9 mouse cellular contexts compared by ENCODE assay signal in genomic region chr9:80293056-80293584, GRCm38 (mm10).
DNase-seq lines count a peak whose midpoint lies in the region; ATAC-seq and TF ChIP-seq lines count a peak whose summit lies in the region.
"Had no signal": no experiment of that assay in that cellular context is flagged by ENCODE, and none has a peak within 500 bp of the region (broad histone marks: within the 10 kb centered on the region; RNA-seq: fewer than 3 reads in every experiment).

No protein-coding gene starts in this region.

- 55% methylated on average over 2 of the region's 2 CpGs for WGBS in forebrain, embryonic 11.5 days
- 65% methylated on average over 2 of the region's 2 CpGs for WGBS in forebrain, embryonic 10.5 days
- WGBS in midbrain, embryonic 11.5 days = 66% methylated on average over 2 of the region's 2 CpGs
- 59% methylated on average over 2 of the region's 2 CpGs for WGBS in midbrain, embryonic 10.5 days
- 49% methylated on average over 2 of the region's 2 CpGs for WGBS in forebrain, postnatal 0 days

- H3K27ac ChIP-seq in forebrain, embryonic 11.5 days (ENCODE audit: low read depth, low read length) = no peak overlapping the region
- H3K27ac ChIP-seq in forebrain, embryonic 10.5 days = no peak overlapping the region
- no peak overlapping the region for H3K27ac ChIP-seq in midbrain, embryonic 11.5 days (ENCODE audit: low read depth, low read length)
- no peak overlapping the region for H3K27ac ChIP-seq in midbrain, embryonic 10.5 days (replicated peaks)
- no peak overlapping the region for H3K27ac ChIP-seq in forebrain, postnatal 0 days (ENCODE audit: low read depth, low read length)

- DNase-seq in forebrain, embryonic 11.5 days (ENCODE audit: low spot score) = no peak
- DNase-seq in forebrain, embryonic 10.5 days (ENCODE audit: extremely low spot score, low spot score) = no peak
- DNase-seq in midbrain, embryonic 11.5 days (ENCODE audit: low spot score, missing footprints) = peak; percentile 86
- no peak for DNase-seq in midbrain, embryonic 10.5 days (ENCODE audit: low spot score)
- peak; percentile 70 for DNase-seq in forebrain, postnatal 0 days
- DNase-seq in splenic B cell, adult 2 months (ENCODE audit: low read depth, low spot score) = peak; percentile 56
- no peak for DNase-seq in layer of hippocampus, adult 11-12 months (ENCODE audit: low spot score)
- no peak for DNase-seq in heart, adult 9 months (ENCODE audit: low spot score in 2 of 2)

- no peak overlapping the region for H3K4me3 ChIP-seq in forebrain, embryonic 11.5 days (ENCODE audit: low read depth, low read length)
- no peak overlapping the region for H3K4me3 ChIP-seq in forebrain, embryonic 10.5 days
- no peak overlapping the region for H3K4me3 ChIP-seq in midbrain, embryonic 11.5 days (ENCODE audit: low read depth, low read length)
- H3K4me3 ChIP-seq in midbrain, embryonic 10.5 days = no peak overlapping the region
- H3K4me3 ChIP-seq in forebrain, postnatal 0 days (ENCODE audit: low read depth, low read length) = no peak overlapping the region
- H3K4me3 ChIP-seq: erythroblast, embryonic 14.5 days had no signal

- H3K36me3 ChIP-seq in forebrain, embryonic 11.5 days (ENCODE audit: control insufficient read depth, insufficient read depth, low read length) = no peaks in the 10 kb centered on the region
- no peaks in the 10 kb centered on the region for H3K36me3 ChIP-seq in forebrain, embryonic 10.5 days (replicated peaks)
- no peaks in the 10 kb centered on the region for H3K36me3 ChIP-seq in midbrain, embryonic 11.5 days (ENCODE audit: control insufficient read depth, insufficient read depth, low read length)
- no peaks in the 10 kb centered on the region for H3K36me3 ChIP-seq in midbrain, embryonic 10.5 days
- H3K36me3 ChIP-seq in forebrain, postnatal 0 days (ENCODE audit: insufficient read depth) = no peaks in the 10 kb centered on the region
- H3K36me3 ChIP-seq in splenic B cell, adult 2 months (ENCODE audit: control insufficient read depth, insufficient read depth, low read length, poor library complexity, severe bottlenecking) = no peaks in the 10 kb centered on the region

- peak; percentile 76 for TF ChIP-seq CTCF in forebrain, postnatal 0 days (IDR thresholded peaks at IDR 0.05; ENCODE audit: low read depth)

- H3K4me1 ChIP-seq in forebrain, embryonic 11.5 days (replicated peaks; ENCODE audit: control insufficient read depth, insufficient read depth, low read length) = no peaks in the 10 kb centered on the region
- no peaks in the 10 kb centered on the region for H3K4me1 ChIP-seq in forebrain, embryonic 10.5 days
- no peaks in the 10 kb centered on the region for H3K4me1 ChIP-seq in midbrain, embryonic 11.5 days (ENCODE audit: control insufficient read depth, insufficient read depth, low read length)
- no peaks in the 10 kb centered on the region for H3K4me1 ChIP-seq in midbrain, embryonic 10.5 days
- H3K4me1 ChIP-seq in forebrain, postnatal 0 days (ENCODE audit: insufficient read depth) = no peaks in the 10 kb centered on the region

- H3K9me3 ChIP-seq in forebrain, embryonic 11.5 days (ENCODE audit: control insufficient read depth, low read length) = no peaks in the 10 kb centered on the region
- peaks cover 5% of the 10 kb centered on the region; the same call in 1 of the 2 replicates for H3K9me3 ChIP-seq in forebrain, embryonic 10.5 days
- no peaks in the 10 kb centered on the region for H3K9me3 ChIP-seq in midbrain, embryonic 11.5 days (ENCODE audit: control insufficient read depth, low read length)
- peaks cover 5% of the 10 kb centered on the region; the same call in 1 of the 2 replicates for H3K9me3 ChIP-seq in midbrain, embryonic 10.5 days (replicated peaks)
- H3K9me3 ChIP-seq in forebrain, postnatal 0 days (ENCODE audit: low read length) = no peaks in the 10 kb centered on the region

- no peaks in the 10 kb centered on the region for H3K27me3 ChIP-seq in forebrain, embryonic 11.5 days (ENCODE audit: control insufficient read depth, insufficient read depth, low read length)
- no peaks in the 10 kb centered on the region for H3K27me3 ChIP-seq in forebrain, embryonic 10.5 days (ENCODE audit: poor library complexity, severe bottlenecking)
- H3K27me3 ChIP-seq in midbrain, embryonic 11.5 days (ENCODE audit: control insufficient read depth, insufficient read depth, low read length) = no peaks in the 10 kb centered on the region
- no peaks in the 10 kb centered on the region for H3K27me3 ChIP-seq in midbrain, embryonic 10.5 days (ENCODE audit: low read depth, poor library complexity, severe bottlenecking)
- H3K27me3 ChIP-seq in forebrain, postnatal 0 days (ENCODE audit: insufficient read depth, low read length) = no peaks in the 10 kb centered on the region
- H3K27me3 ChIP-seq in splenic B cell, adult 2 months (ENCODE audit: control insufficient read depth, insufficient read depth, low read length, poor library complexity, severe bottlenecking) = no peaks in the 10 kb centered on the region

- H3K4me2 ChIP-seq in forebrain, embryonic 11.5 days (ENCODE audit: low read depth, low read length, severe bottlenecking) = no peak overlapping the region
- no peak overlapping the region for H3K4me2 ChIP-seq in midbrain, embryonic 11.5 days
- H3K4me2 ChIP-seq in forebrain, postnatal 0 days (ENCODE audit: low read depth) = no peak overlapping the region

- H3K9ac ChIP-seq in forebrain, embryonic 11.5 days (ENCODE audit: low read length) = no peak overlapping the region
- no peak overlapping the region for H3K9ac ChIP-seq in midbrain, embryonic 11.5 days (ENCODE audit: low read length)
- no peak overlapping the region for H3K9ac ChIP-seq in forebrain, postnatal 0 days

- ATAC-seq in forebrain, embryonic 11.5 days (replicated peaks; ENCODE audit: low FRiP score) = peak; percentile 53; the same call in 1 of the 2 replicates
- peak; percentile 50; the same call in 1 of the 2 replicates for ATAC-seq in midbrain, embryonic 11.5 days (ENCODE audit: low FRiP score)
- ATAC-seq in forebrain, postnatal 0 days = peak; percentile 62

Comparison
In these comparisons a context has a peak if more than half of its experiments do, and no peak if none do; other contexts are left out.
1. DNase-seq: peak in midbrain, embryonic 11.5 days (single experiment), forebrain, postnatal 0 days (single experiment) and splenic B cell, adult 2 months (single experiment); none in forebrain, embryonic 11.5 days (single experiment), forebrain, embryonic 10.5 days (single experiment), midbrain, embryonic 10.5 days (single experiment), layer of hippocampus, adult 11-12 months (single experiment) and heart, adult 9 months (0 of 2).
2. Peak in every context shown above with its lines, with median percentiles within 50 percentile points of each other: ATAC-seq.